Mouse (Mus musculus): Measurements from ENCODE around the gene Car10. TPM values are rescaled to one million over a fixed set of nuclear protein-coding genes. Genes with fewer than 3 reads are reported as not detected.

Gene Car10
- polyA plus RNA-seq, 2 experiments: 0.70 TPM

DNA sequence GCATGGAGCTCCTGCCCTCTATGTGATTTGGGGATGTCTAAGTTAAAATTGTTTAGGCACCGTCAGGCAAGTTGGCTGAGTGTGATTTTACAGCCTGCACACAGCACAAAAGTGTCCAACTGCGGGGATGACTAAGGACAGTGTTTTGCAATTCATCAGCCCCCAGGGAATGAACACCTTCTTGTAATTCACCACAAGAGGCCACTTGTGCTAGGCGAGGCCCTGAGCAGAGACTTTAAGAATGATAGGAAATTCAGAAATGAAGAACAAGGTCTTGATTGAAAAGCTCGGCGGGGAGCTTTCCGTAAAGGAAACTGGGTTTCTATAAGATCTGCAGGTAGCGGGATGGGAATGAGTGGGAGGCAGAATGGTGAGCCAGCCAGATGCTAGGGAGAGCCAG lies 510.9 kb downstream of the Car10 start:
- Histone ChIP-seq H3K27ac (replicated peaks; ENCODE audit: low read depth, low read length) (no peak overlapping the region), H3K36me3 (ENCODE audit: control insufficient read depth, insufficient read depth, low read length) (no peaks in the 10 kb centered on the region), H3K27me3 (ENCODE audit: control insufficient read depth, insufficient read depth, low read length) (no peaks in the 10 kb centered on the region), H3K4me2 (replicated peaks; ENCODE audit: low read depth, low read length, severe bottlenecking) (no peak overlapping the region), H3K4me1 (ENCODE audit: control insufficient read depth, insufficient read depth, low read length) (no peaks in the 10 kb centered on the region), H3K9me3 (ENCODE audit: control insufficient read depth, low read length) (no peaks in the 10 kb centered on the region), H3K4me3 (replicated peaks; ENCODE audit: low read length) (no peak overlapping the region), H3K9ac (ENCODE audit: low read depth, low read length, severe bottlenecking) (no peak overlapping the region)
- TF ChIP-seq POLR2A (IDR thresholded peaks at IDR 0.05; ENCODE audit: borderline replicate concordance, extremely low read depth, insufficient read depth, insufficient read length): no peak
- WGBS: 51% methylated on average over 7 of the region's 7 CpGs
- ATAC-seq (ENCODE audit: low FRiP score, low read depth) (no peak), DNase-seq (ENCODE audit: low spot score) (no peak)

DNA sequence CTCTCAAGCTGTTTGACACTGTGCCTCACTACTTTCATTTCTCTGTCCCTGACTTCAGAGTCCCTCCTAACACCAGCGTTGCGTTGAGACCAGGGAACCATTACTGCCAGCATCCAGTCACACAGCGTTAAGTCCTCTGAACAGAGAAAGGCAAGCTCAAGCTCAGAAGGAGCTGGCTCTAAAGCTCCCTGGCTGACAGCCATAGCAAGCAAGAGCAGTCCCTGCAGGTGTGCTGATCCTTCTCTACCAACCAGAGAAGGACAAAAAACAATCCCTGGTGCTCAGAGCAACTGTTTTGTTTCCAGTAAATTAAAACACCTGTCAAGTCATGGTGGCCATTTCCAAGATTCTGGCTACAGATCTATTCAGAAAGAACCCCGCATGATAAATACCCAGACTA lies 514.2 kb downstream of the Car10 start:
- no peaks in the 10 kb centered on the region for H3K27me3 ChIP-seq (ENCODE audit: control insufficient read depth, insufficient read depth, low read length)
- H3K9ac ChIP-seq (ENCODE audit: low read depth, low read length, severe bottlenecking): no peak overlapping the region
- H3K9me3 ChIP-seq (ENCODE audit: control insufficient read depth, low read length): no peaks in the 10 kb centered on the region
- H3K4me2 ChIP-seq (replicated peaks; ENCODE audit: low read depth, low read length, severe bottlenecking): no peak overlapping the region
- ATAC-seq (ENCODE audit: low FRiP score, low read depth) (no peak), DNase-seq (ENCODE audit: low spot score) (no peak)
- H3K4me3 ChIP-seq (replicated peaks; ENCODE audit: low read length): no peak overlapping the region
- H3K36me3 ChIP-seq (ENCODE audit: control insufficient read depth, insufficient read depth, low read length): no peaks in the 10 kb centered on the region
- TF ChIP-seq POLR2A (IDR thresholded peaks at IDR 0.05; ENCODE audit: borderline replicate concordance, extremely low read depth, insufficient read depth, insufficient read length): no peak
- no peaks in the 10 kb centered on the region for H3K4me1 ChIP-seq (ENCODE audit: control insufficient read depth, insufficient read depth, low read length)
- no peak overlapping the region for H3K27ac ChIP-seq (replicated peaks; ENCODE audit: low read depth, low read length)
- WGBS: 66% methylated on average over 4 of the region's 4 CpGs

DNA sequence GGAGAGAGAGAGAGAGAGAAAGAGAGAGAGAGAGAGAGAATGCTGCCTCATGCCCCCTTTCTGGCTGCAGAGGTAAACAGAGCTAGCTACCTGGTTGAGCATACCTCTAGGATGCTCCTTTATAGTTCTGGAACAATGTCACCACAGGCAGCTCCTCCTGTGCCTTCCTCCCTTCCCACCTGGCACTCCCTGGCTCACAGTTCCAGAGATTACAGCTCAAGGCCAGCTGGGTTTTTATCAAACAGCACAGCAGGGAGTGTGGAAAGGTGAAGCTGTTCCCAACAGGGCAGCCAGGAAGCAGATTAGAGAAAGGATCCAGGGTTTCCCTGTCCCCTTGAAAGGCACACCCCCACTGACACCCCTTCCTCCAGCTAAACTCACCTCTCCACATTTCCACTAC lies 517.0 kb downstream of the Car10 start:
- H3K4me3 ChIP-seq (replicated peaks; ENCODE audit: low read length): no peak overlapping the region
- no peak for ATAC-seq (ENCODE audit: low FRiP score, low read depth)
- no peak overlapping the region for H3K9ac ChIP-seq (ENCODE audit: low read depth, low read length, severe bottlenecking)
- no peak overlapping the region for H3K27ac ChIP-seq (replicated peaks; ENCODE audit: low read depth, low read length)
- no peaks in the 10 kb centered on the region for H3K4me1 ChIP-seq (ENCODE audit: control insufficient read depth, insufficient read depth, low read length)
- H3K9me3 ChIP-seq (ENCODE audit: control insufficient read depth, low read length): no peaks in the 10 kb centered on the region
- no peak for DNase-seq (ENCODE audit: low spot score)
- H3K27me3 ChIP-seq (ENCODE audit: control insufficient read depth, insufficient read depth, low read length): no peaks in the 10 kb centered on the region
- no peak overlapping the region for H3K4me2 ChIP-seq (replicated peaks; ENCODE audit: low read depth, low read length, severe bottlenecking)
- no peaks in the 10 kb centered on the region for H3K36me3 ChIP-seq (ENCODE audit: control insufficient read depth, insufficient read depth, low read length)
- no peak for TF ChIP-seq POLR2A (IDR thresholded peaks at IDR 0.05; ENCODE audit: borderline replicate concordance, extremely low read depth, insufficient read depth, insufficient read length)

DNA sequence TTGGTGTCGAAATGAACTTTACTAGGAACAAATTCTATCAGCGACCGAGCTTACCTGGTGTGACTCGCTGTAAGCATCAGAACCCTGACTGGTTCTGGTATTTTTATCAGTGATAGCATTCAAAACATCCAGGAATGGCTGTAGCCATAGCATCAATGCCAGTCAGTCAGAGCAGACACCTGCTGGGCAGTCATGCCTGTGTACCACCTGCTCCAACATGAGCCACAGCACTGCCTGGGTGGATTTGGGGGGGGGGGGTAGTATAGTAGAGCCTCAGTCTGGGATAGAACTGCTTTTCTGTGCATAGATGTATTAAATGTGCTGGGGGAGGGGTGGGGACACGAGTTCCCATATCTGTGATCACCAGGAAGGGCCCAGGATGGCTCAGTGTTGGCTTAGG lies 525.8 kb downstream of the Car10 start:
- no peak for DNase-seq (ENCODE audit: low spot score)
- no peak overlapping the region for H3K27ac ChIP-seq (replicated peaks; ENCODE audit: low read depth, low read length)
- H3K27me3 ChIP-seq (ENCODE audit: control insufficient read depth, insufficient read depth, low read length): no peaks in the 10 kb centered on the region
- H3K4me3 ChIP-seq (replicated peaks; ENCODE audit: low read length): no peak overlapping the region
- no peak for TF ChIP-seq POLR2A (IDR thresholded peaks at IDR 0.05; ENCODE audit: borderline replicate concordance, extremely low read depth, insufficient read depth, insufficient read length)
- H3K9ac ChIP-seq (ENCODE audit: low read depth, low read length, severe bottlenecking): no peak overlapping the region
- H3K9me3 ChIP-seq (ENCODE audit: control insufficient read depth, low read length): no peaks in the 10 kb centered on the region
- no peaks in the 10 kb centered on the region for H3K4me1 ChIP-seq (ENCODE audit: control insufficient read depth, insufficient read depth, low read length)
- 77% methylated on average over 5 of the region's 5 CpGs for WGBS
- no peaks in the 10 kb centered on the region for H3K36me3 ChIP-seq (ENCODE audit: control insufficient read depth, insufficient read depth, low read length)
- H3K4me2 ChIP-seq (replicated peaks; ENCODE audit: low read depth, low read length, severe bottlenecking): no peak overlapping the region
- no peak for ATAC-seq (ENCODE audit: low FRiP score, low read depth)

DNA sequence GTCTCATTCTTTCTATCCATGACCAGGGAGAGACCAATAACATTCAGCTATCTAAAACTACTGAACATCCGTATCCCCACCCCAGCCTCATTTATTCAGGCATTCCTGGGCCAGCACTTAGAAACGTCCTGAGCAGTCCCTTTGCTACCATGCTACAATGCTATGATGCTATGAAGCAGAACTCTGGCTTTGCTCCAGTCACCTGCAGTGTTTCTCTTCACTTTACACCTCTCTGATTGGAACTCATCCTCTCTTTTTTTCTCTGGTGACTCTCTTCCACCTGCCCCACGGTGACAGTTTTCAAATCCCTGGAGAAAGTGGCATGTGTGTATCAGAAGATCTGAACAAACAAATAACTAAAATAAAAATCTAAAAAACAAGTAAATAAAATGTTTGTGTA lies 541.6 kb downstream of the Car10 start:
- DNase-seq (ENCODE audit: low spot score) (no peak), ATAC-seq (ENCODE audit: low FRiP score, low read depth) (no peak)
- H3K27ac ChIP-seq (replicated peaks; ENCODE audit: low read depth, low read length): no peak overlapping the region
- no peak overlapping the region for H3K4me2 ChIP-seq (replicated peaks; ENCODE audit: low read depth, low read length, severe bottlenecking)
- no peak overlapping the region for H3K9ac ChIP-seq (ENCODE audit: low read depth, low read length, severe bottlenecking)
- H3K36me3 ChIP-seq (ENCODE audit: control insufficient read depth, insufficient read depth, low read length): no peaks in the 10 kb centered on the region
- no peaks in the 10 kb centered on the region for H3K4me1 ChIP-seq (ENCODE audit: control insufficient read depth, insufficient read depth, low read length)
- no peak for TF ChIP-seq POLR2A (IDR thresholded peaks at IDR 0.05; ENCODE audit: borderline replicate concordance, extremely low read depth, insufficient read depth, insufficient read length)
- WGBS: 72% methylated on average over 3 of the region's 3 CpGs
- no peak overlapping the region for H3K4me3 ChIP-seq (replicated peaks; ENCODE audit: low read length)
- no peaks in the 10 kb centered on the region for H3K27me3 ChIP-seq (ENCODE audit: control insufficient read depth, insufficient read depth, low read length)
- H3K9me3 ChIP-seq (ENCODE audit: control insufficient read depth, low read length): no peaks in the 10 kb centered on the region

DNA sequence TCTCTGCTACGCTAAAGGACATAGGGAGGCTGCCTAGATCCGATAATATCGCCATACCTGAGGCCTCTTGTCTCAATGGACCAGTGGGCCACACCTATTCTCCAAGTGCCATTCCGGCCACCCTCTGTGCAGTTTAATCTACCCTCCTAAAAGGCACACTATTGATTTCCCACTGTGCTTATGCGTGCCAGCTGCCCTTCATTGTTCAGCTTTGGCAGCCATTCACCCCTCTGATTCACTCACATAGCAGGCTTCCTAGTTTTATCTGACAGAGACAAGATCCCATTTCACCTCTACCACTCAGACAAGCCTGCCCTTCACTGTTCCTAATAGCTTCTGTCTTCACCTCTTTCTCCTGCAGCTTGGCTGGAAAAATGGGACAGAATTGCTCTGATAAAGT lies 543.1 kb downstream of the Car10 start:
- H3K4me2 ChIP-seq (replicated peaks; ENCODE audit: low read depth, low read length, severe bottlenecking): no peak overlapping the region
- 81% methylated on average over 5 of the region's 5 CpGs for WGBS
- no peak overlapping the region for H3K27ac ChIP-seq (replicated peaks; ENCODE audit: low read depth, low read length)
- no peaks in the 10 kb centered on the region for H3K4me1 ChIP-seq (ENCODE audit: control insufficient read depth, insufficient read depth, low read length)
- ATAC-seq (ENCODE audit: low FRiP score, low read depth) (no peak), DNase-seq (ENCODE audit: low spot score) (no peak)
- no peaks in the 10 kb centered on the region for H3K9me3 ChIP-seq (ENCODE audit: control insufficient read depth, low read length)
- TF ChIP-seq POLR2A (IDR thresholded peaks at IDR 0.05; ENCODE audit: borderline replicate concordance, extremely low read depth, insufficient read depth, insufficient read length): no peak
- H3K27me3 ChIP-seq (ENCODE audit: control insufficient read depth, insufficient read depth, low read length): no peaks in the 10 kb centered on the region
- no peaks in the 10 kb centered on the region for H3K36me3 ChIP-seq (ENCODE audit: control insufficient read depth, insufficient read depth, low read length)
- H3K9ac ChIP-seq (ENCODE audit: low read depth, low read length, severe bottlenecking): no peak overlapping the region
- H3K4me3 ChIP-seq (replicated peaks; ENCODE audit: low read length): no peak overlapping the region
